ENCODE assay signal across 10 mouse cellular contexts in the genomic region with DNA sequence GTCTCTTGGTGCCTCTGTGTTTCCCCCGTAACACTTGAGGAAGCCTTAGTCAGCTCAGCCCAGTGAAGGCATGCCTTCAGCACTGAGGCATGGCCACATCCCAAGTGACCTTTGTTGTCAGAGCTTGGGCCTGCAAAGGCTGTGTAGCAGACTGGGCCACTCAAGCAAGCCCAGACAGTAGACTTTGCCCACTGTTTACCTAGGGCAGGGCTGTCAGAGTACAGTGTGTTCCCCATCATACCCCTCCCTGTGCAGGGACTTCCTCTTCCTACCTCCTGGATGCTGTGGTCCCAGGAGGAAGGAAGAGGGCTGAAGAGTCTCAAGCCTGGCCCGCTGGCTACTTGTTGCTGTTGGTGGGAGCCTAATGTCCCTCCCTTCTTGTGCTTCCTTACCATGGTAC. TPM values are rescaled to one million over a fixed set of nuclear protein-coding genes. Genes with fewer than 3 reads are reported as not detected.
A peak's percentile ranks its signal among the peaks of the same experiment; 100 is the strongest.
DNase-seq lines count a peak whose midpoint lies in the region; ATAC-seq lines count a peak whose summit lies in the region.
"Had no signal": no experiment of that assay in that cellular context is flagged by ENCODE, and none has a peak within 500 bp of the region (broad histone marks: within the 10 kb centered on the region; RNA-seq: fewer than 3 reads in every experiment).

No protein-coding gene starts in this region.

- H3K27ac ChIP-seq in kidney, embryonic 16.5 days (ENCODE audit: low read length): peak overlapping the region; percentile 39; the same call in 1 of the 2 replicates
- H3K27ac ChIP-seq in lung, embryonic 16.5 days (ENCODE audit: low read length): no peak overlapping the region
- H3K27ac ChIP-seq: midbrain, embryonic 13.5 days had no signal

- no peaks in the 10 kb centered on the region for H3K27me3 ChIP-seq in kidney, embryonic 16.5 days (ENCODE audit: insufficient read depth, low read length)
- H3K27me3 ChIP-seq in lung, embryonic 16.5 days (ENCODE audit: control insufficient read depth, insufficient read depth, low read depth, low read length): no peaks in the 10 kb centered on the region
- H3K27me3 ChIP-seq: midbrain, embryonic 13.5 days had no signal

- H3K36me3 ChIP-seq in kidney, embryonic 16.5 days (ENCODE audit: insufficient read depth, low read length): peaks cover 13% of the 10 kb centered on the region
- no peaks in the 10 kb centered on the region; the same call in 1 of the 2 replicates for H3K36me3 ChIP-seq in lung, embryonic 16.5 days (ENCODE audit: control insufficient read depth, insufficient read depth, low read length)

- peaks cover 11% of the 10 kb centered on the region for H3K4me1 ChIP-seq in kidney, embryonic 16.5 days (ENCODE audit: insufficient read depth, low read length)
- H3K4me1 ChIP-seq in lung, embryonic 16.5 days (replicated peaks; ENCODE audit: control insufficient read depth, insufficient read depth, low read length): peaks cover 20% of the 10 kb centered on the region
- H3K4me1 ChIP-seq: midbrain, embryonic 13.5 days had no signal

- DNase-seq in urinary bladder, postnatal 14 days (ENCODE audit: low spot score): peak; percentile 78
- DNase-seq in urinary bladder, adult 2 months (ENCODE audit: low spot score): no peak
- no peak for DNase-seq in natural killer cell, adult 2 months (ENCODE audit: low spot score in 2 of 2)
- no peak for DNase-seq in right cerebral cortex, postnatal 14 days
- no peak for DNase-seq in left cerebral cortex, adult 8-10 months (ENCODE audit: low spot score in 2 of 2)
- DNase-seq in layer of hippocampus, postnatal 10 days (ENCODE audit: low spot score in 2 of 2): no peak
- DNase-seq: thymus, adult 18-20 months had no signal

- H3K9me3 ChIP-seq in kidney, embryonic 16.5 days (ENCODE audit: low read length): no peaks in the 10 kb centered on the region
- H3K9me3 ChIP-seq in lung, embryonic 16.5 days (ENCODE audit: control insufficient read depth, low read length): no peaks in the 10 kb centered on the region
- H3K9me3 ChIP-seq: midbrain, embryonic 13.5 days had no signal

- 79% methylated on average over 2 of the region's 2 CpGs for WGBS in kidney, embryonic 16.5 days
- 77% methylated on average over 2 of the region's 2 CpGs for WGBS in lung, embryonic 16.5 days

- H3K4me2 ChIP-seq in kidney, embryonic 16.5 days (replicated peaks; ENCODE audit: low read depth, low read length): no peak overlapping the region
- H3K4me2 ChIP-seq in lung, embryonic 16.5 days (ENCODE audit: low read depth, low read length): no peak overlapping the region
- H3K4me2 ChIP-seq: midbrain, embryonic 13.5 days had no signal

- H3K9ac ChIP-seq in kidney, embryonic 16.5 days (replicated peaks; ENCODE audit: low read length): no peak overlapping the region
- no peak overlapping the region for H3K9ac ChIP-seq in lung, embryonic 16.5 days (ENCODE audit: low read length)
- H3K9ac ChIP-seq: midbrain, embryonic 13.5 days had no signal

- ATAC-seq in kidney, embryonic 16.5 days (ENCODE audit: low FRiP score, low TSS enrichment): peak; percentile 89
- ATAC-seq in lung, embryonic 16.5 days (ENCODE audit: low read depth): peak; percentile 69
- ATAC-seq: midbrain, embryonic 13.5 days had no signal

- H3K4me3 ChIP-seq in kidney, embryonic 16.5 days (ENCODE audit: low read length): no peak overlapping the region
- H3K4me3 ChIP-seq in lung, embryonic 16.5 days (ENCODE audit: low read length): no peak overlapping the region
- H3K4me3 ChIP-seq: midbrain, embryonic 13.5 days had no signal

RNA-seq across cellular contexts. Expression of gene Atp6v0e, which starts 46.3 kb away (rescaled TPM):
- 260 and 293 TPM in 2 replicates for polyA plus RNA-seq in urinary bladder, adult 2 months (2012; rRNA removed)
- 251 and 271 TPM in 2 replicates for polyA plus RNA-seq in kidney, embryonic 16.5 days (2015; fragmentation: Nextera tagmentation; extraction: Ambion mirVana)
- 186 and 203 TPM in 2 replicates for polyA plus RNA-seq in lung, embryonic 16.5 days (2015; fragmentation: Nextera tagmentation; extraction: Ambion mirVana)
- 10 to 100 TPM; 34.5 to 46.9 (median 43.4) TPM for total RNA-seq in left cerebral cortex, adult 8-10 months (2022)
- 10 to 100 TPM; 35.5 to 38.6 TPM for total RNA-seq in layer of hippocampus, postnatal 10 days (2021)

RNA-seq across cellular contexts. Expression of gene Dusp1, which starts 54.8 kb away (rescaled TPM):
- polyA plus RNA-seq in urinary bladder, adult 2 months (2012; rRNA removed): 67.4 and 75.0 TPM in 2 replicates
- 26.8 and 28.3 TPM in 2 replicates for polyA plus RNA-seq in kidney, embryonic 16.5 days (2015; fragmentation: Nextera tagmentation; extraction: Ambion mirVana)
- 25.2 and 28.4 TPM in 2 replicates for polyA plus RNA-seq in lung, embryonic 16.5 days (2015; fragmentation: Nextera tagmentation; extraction: Ambion mirVana)
- 10 to 100 TPM; 21.6 to 50.5 (median 28.7) TPM for total RNA-seq in left cerebral cortex, adult 8-10 months (2022)
- 10 to 100 TPM; 15.3 to 16.1 TPM for total RNA-seq in layer of hippocampus, postnatal 10 days (2021)

RNA-seq across cellular contexts. Expression of gene Ergic1, which starts 55.4 kb away (rescaled TPM):
- 152 and 155 TPM in 2 replicates for polyA plus RNA-seq in urinary bladder, adult 2 months (2012; rRNA removed)
- 131 and 141 TPM in 2 replicates for polyA plus RNA-seq in kidney, embryonic 16.5 days (2015; fragmentation: Nextera tagmentation; extraction: Ambion mirVana)
- polyA plus RNA-seq in lung, embryonic 16.5 days (2015; fragmentation: Nextera tagmentation; extraction: Ambion mirVana): 84.3 and 94.6 TPM in 2 replicates
- total RNA-seq in left cerebral cortex, adult 8-10 months (2022): 100 to 1,000 TPM; 131 to 191 (median 161) TPM
- total RNA-seq in layer of hippocampus, postnatal 10 days (2021): 100 to 1,000 TPM; 128 to 155 TPM
